Mouse (Mus musculus): ENCODE results near the gene Repin1. TPM values are rescaled to one million over a fixed set of nuclear protein-coding genes. Genes with fewer than 3 reads are reported as not detected.

Gene Repin1
- polyA plus RNA-seq (2015; fragmentation: Nextera tagmentation; extraction: Ambion mirVana), result 33.1 and 38.6 TPM in 2 replicates

GRCm38 (mm10) chr6:48593158-48594042 is at the start of gene Repin1, which contains the start of gene Gm44965:
TSS of gene Repin1 (plus strand) at chr6:48593883.
TSS of gene Gm44965 (plus strand) at chr6:48593941.

GRCm38 (mm10) chr6:48554280-48555103 is 39.2 kb upstream of the Repin1 start, which contains the start of gene Lrrc61:
TSS of gene Lrrc61 (plus strand) at chr6:48554796.

GRCm38 (mm10) chr6:48572572-48573061 is 21.1 kb upstream of the Repin1 start, which contains the start of gene Rarres2:
TSS of gene Rarres2 (minus strand) at chr6:48572789.

GRCm38 (mm10) chr6:48589194-48589750 is 4.4 kb upstream of the Repin1 start, which contains the start of gene Gm45021:
TSS of gene Gm45021 (plus strand) at chr6:48589610.

GRCm38 (mm10) chr6:48601271-48602079 is 7.8 kb downstream of the Repin1 start, which contains the start of gene Zfp775:
TSS of gene Zfp775 (plus strand) at chr6:48602063.

GRCm38 (mm10) chr6:48626464-48626863 is 32.8 kb downstream of the Repin1 start, which contains the start of gene AI854703:
TSS of gene AI854703 (plus strand) at chr6:48626764.

GRCm38 (mm10) chr6:48646995-48647394 is 53.3 kb downstream of the Repin1 start, which contains the start of gene Gimap8:
TSS of gene Gimap8 (plus strand) at chr6:48647234.

Other genes with a start within 250 kb of the Repin1 start
- 17.5 and 21.6 TPM in 2 replicates for gene Krba1, start 198.3 kb upstream of the Repin1 start, polyA plus RNA-seq (2015; fragmentation: Nextera tagmentation; extraction: Ambion mirVana)
- 45.1 and 46.9 TPM in 2 replicates for gene Zfp467, start 148.1 kb upstream of the Repin1 start, polyA plus RNA-seq (2015; fragmentation: Nextera tagmentation; extraction: Ambion mirVana)
- 0.17 and 0.27 TPM in 2 replicates for gene Sspo, start 145.7 kb upstream of the Repin1 start, polyA plus RNA-seq (2015; fragmentation: Nextera tagmentation; extraction: Ambion mirVana)
- 494 and 535 TPM in 2 replicates for gene Atp6v0e2, start 56.3 kb upstream of the Repin1 start, polyA plus RNA-seq (2015; fragmentation: Nextera tagmentation; extraction: Ambion mirVana)
- 15.0 and 15.1 TPM in 2 replicates for gene Lrrc61, start 39.1 kb upstream of the Repin1 start, polyA plus RNA-seq (2015; fragmentation: Nextera tagmentation; extraction: Ambion mirVana)
- gene Rarres2, start 21.1 kb upstream of the Repin1 start, polyA plus RNA-seq (2015; fragmentation: Nextera tagmentation; extraction: Ambion mirVana), result 21.1 and 23.0 TPM in 2 replicates
- gene Gm45021, start 4.3 kb upstream of the Repin1 start, polyA plus RNA-seq (2015; fragmentation: Nextera tagmentation; extraction: Ambion mirVana), result not detected in 2 replicates
- gene Gm44965, start 58 bp downstream of the Repin1 start, polyA plus RNA-seq (2015; fragmentation: Nextera tagmentation; extraction: Ambion mirVana), result not detected in 2 replicates
- gene Zfp775, start 8.2 kb downstream of the Repin1 start, polyA plus RNA-seq (2015; fragmentation: Nextera tagmentation; extraction: Ambion mirVana), result 7.1 and 7.3 TPM in 2 replicates
- gene AI854703, start 32.9 kb downstream of the Repin1 start, polyA plus RNA-seq (2015; fragmentation: Nextera tagmentation; extraction: Ambion mirVana), result 38.7 and 38.8 TPM in 2 replicates
- gene Gimap8, start 53.4 kb downstream of the Repin1 start, polyA plus RNA-seq (2015; fragmentation: Nextera tagmentation; extraction: Ambion mirVana), result 0.36 and 0.50 TPM in 2 replicates
- 1.0 and 1.2 TPM in 2 replicates for gene Gimap9, start 82.2 kb downstream of the Repin1 start, polyA plus RNA-seq (2015; fragmentation: Nextera tagmentation; extraction: Ambion mirVana)
- gene Gimap4, start 90.7 kb downstream of the Repin1 start, polyA plus RNA-seq (2015; fragmentation: Nextera tagmentation; extraction: Ambion mirVana), result 0.57 and 0.62 TPM in 2 replicates
- gene Gimap6, start 114.3 kb downstream of the Repin1 start, polyA plus RNA-seq (2015; fragmentation: Nextera tagmentation; extraction: Ambion mirVana), result 5.7 and 6.9 TPM in 2 replicates
- gene Gm28053, start 124.7 kb downstream of the Repin1 start, polyA plus RNA-seq (2015; fragmentation: Nextera tagmentation; extraction: Ambion mirVana), result 0.68 TPM in 1 of 2 replicates, not detected in the other
- not detected in 2 replicates for gene Gimap7, start 124.7 kb downstream of the Repin1 start, polyA plus RNA-seq (2015; fragmentation: Nextera tagmentation; extraction: Ambion mirVana)
- 5.9 and 8.2 TPM in 2 replicates for gene Gimap1, start 145.2 kb downstream of the Repin1 start, polyA plus RNA-seq (2015; fragmentation: Nextera tagmentation; extraction: Ambion mirVana)
- gene Gimap5, start 152.3 kb downstream of the Repin1 start, polyA plus RNA-seq (2015; fragmentation: Nextera tagmentation; extraction: Ambion mirVana), result 1.7 and 2.2 TPM in 2 replicates
- not detected in 2 replicates for gene Gimap3, start 177.0 kb downstream of the Repin1 start, polyA plus RNA-seq (2015; fragmentation: Nextera tagmentation; extraction: Ambion mirVana)
- gene Tmem176a, start 247.0 kb downstream of the Repin1 start, polyA plus RNA-seq (2015; fragmentation: Nextera tagmentation; extraction: Ambion mirVana), result 85.7 and 92.0 TPM in 2 replicates
- gene Tmem176b, start 247.6 kb downstream of the Repin1 start, polyA plus RNA-seq (2015; fragmentation: Nextera tagmentation; extraction: Ambion mirVana), result 178 and 196 TPM in 2 replicates